Mouse (Mus musculus) forelimb bud, embryonic 11.5 days (tissue): ENCODE data around the gene Hyal2.
"Not testable (repeated sequence)": the region's sequence is repeated elsewhere in the genome, so short reads cannot be mapped to it uniquely, and the experiment has no call there.

Experiments used
- DNase-seq: peaks from one replicate; pipeline ENCODE4 v3.0.0-alpha.2; 2012; ENCODE audit warnings: low read depth, low spot score

Hyal2 gene

DNA sequence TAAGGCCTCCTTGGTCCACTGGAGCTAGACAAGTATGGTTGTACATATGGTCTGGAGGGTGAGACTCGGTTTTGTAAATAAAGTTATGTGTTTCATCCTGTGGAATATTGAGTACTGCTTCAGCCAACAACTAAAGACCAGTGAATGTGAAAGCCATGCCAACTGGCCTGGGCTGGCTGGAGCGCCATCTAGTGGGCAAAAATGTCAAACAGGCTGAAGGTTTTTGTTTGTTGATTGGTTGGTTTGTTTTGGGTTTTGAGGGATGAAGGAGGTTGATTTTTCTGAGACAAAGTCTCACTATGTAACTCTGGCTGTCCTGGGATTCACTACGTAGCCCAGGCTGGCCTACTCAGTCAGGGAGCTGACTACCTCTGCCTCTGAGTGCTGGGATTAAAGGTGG lies 22.1 kb upstream of the Hyal2 start:
- DNase-seq = no peak

DNA sequence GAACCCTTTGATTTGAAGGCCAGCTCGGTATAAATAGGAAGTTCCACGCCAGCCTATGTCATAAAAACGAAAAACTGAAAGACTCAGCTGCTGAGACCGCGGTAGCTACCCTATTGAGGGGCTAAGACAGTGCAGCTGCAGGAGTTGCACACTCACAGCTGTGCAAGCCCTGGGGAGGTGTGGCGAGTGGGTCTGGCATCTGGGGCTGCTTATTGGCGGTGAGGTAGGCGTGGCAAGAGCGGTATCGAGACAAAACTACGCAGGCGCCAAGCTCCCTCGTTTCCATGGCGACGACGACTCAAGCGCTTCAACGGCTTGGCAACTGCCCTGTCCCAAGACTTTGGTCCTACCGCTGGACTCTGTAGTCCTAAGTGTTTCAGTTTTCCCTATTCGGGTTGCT lies 20.7 kb upstream of the Hyal2 start, which contains the start of gene Zmynd10:
Gene Zmynd10, plus strand, starts transcription at position 273 of the 400 bp plus-strand sequence.
- DNase-seq = peak; percentile 93

DNA sequence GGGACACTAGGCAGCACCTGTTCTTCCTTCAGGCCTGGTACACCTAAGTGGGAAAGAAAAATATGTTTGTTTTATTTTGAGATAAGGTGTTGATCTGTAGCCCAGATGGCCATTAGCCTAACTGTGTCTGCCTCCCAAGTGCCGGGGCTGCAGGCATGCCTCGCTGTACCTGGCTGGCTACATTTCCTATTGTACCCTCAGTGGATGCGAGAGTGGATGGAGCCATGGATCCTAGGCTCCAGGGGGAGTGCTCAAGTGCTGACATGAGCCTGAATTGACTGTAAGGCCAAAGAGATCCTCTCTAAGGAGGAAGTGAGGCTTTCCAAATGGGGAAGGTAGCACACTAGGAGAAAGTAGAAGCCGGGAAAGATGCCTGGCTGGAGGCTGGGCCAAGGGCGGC lies 19.8 kb upstream of the Hyal2 start:
- no peak for DNase-seq

DNA sequence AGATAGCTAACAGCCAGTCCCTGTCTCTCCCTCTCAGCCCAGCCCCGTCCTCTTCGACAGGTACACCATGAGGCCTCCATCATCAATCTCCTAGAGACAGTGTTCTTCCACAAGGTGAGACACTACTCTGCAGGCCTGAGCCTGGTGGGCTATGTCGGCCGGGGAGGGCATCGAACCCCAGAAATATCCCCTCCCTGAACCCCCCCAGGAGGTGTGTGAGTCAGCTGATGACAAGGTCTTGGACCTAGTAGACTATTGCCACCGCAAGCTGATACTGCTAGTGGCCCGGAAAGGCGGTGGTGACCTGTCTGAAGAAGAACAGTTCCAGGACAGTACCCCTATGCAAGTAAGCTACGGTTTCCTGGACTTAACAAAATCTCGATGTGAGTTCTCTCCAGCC lies 18.9 kb upstream of the Hyal2 start:
- no peak for DNase-seq

DNA sequence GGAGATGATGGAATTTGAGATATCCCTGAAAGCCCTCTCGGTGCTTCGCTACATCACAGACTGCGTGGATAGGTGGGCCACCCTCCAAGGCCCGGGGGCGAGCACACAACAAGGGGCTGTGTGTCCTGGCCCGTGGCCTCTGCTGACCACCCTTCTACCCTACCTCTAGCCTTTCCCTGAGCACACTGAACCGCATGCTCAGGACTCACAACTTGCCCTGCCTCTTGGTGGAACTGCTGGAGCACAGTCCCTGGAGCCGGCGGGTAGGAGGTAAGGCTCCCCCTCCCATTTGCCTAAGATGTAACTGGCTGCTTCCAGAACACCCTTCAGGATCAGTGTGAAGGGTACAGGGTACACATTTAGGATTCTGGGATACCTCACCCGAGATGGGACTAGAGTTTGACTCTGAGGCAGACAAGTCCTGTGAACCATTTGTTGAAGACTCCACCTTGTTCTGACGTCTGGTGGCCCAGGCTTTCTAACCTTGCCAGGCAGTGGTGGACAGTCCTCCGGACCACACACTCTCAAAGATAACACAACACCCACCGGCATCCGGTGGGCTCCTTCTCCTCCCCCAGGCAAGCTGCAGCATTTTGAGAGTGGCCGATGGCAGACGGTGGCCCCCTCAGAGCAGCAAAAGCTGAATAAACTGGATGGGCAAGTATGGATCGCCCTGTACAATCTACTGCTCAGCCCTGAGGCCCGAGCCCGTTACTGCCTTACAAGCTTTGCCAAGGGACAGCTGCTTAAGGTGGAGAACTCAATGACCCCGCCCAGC lies 18.3 kb upstream of the Hyal2 start:
- DNase-seq = no peak

DNA sequence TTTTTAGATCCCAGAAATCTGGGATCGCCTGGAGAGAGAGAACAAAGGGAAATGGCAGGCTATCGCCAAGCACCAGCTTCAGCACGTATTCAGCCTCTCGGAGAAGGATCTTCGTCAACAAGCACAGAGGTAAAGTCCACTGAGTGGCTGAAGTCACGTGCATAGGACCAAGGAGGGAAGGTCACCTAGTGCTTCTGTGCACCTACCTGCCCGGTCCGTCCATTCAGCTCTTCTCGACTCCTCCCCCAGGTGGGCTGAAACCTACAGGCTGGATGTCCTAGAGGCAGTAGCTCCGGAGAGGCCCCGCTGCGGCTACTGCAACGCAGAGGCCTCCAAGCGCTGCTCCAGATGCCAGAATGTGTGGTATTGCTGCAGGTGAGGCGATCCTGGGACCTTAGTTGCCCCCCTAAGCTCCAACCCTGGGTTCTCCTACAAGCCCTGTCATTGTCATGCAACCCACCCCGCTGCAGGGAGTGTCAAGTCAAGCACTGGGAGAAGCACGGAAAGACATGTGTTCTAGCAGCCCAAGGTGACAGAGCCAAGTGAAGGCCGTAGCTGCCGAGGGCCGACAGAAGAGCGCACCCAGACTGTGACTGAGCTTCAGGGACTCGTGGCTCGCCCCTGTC lies 17.1 kb upstream of the Hyal2 start:
- no peak for DNase-seq

DNA sequence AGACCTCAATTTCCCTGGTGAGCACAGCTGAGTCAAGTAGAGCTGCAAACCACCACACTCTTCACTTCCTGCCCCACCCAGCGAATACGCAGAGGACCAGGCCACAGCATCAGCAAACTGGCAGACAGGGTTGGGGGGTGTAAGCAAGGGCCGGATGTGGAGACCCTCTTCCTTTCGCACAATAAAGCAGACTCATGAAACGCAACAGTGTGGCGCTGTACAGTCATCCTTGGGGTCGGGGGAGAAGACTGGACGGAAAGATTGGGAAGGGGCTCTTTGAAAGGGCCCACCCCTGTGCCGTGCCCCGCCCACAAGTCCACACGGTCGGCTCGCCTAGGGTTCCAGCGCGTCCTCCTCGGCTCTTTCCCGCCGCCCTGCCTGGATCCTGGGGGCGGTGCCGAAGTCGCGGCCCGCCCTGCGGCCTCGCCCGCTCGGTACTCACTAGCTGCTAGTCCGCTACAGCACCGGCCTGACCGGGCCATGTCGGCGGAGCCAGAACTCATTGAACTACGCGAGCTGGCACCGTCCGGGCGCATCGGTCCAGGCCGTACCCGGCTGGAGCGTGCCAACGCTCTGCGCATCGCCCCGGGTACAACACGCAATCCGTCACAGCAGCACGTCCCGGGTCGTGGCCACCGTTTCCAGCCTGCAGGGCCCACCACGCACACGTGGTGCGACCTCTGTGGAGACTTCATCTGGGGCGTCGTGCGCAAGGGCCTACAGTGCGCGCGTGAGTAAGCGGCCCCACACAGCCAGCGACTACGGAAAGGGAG lies 16.4 kb upstream of the Hyal2 start, which contains the start of gene Rassf1:
Gene Rassf1, plus strand, starts transcription at position 439 of the 773 bp plus-strand sequence.
- peak; percentile 66 for DNase-seq

DNA sequence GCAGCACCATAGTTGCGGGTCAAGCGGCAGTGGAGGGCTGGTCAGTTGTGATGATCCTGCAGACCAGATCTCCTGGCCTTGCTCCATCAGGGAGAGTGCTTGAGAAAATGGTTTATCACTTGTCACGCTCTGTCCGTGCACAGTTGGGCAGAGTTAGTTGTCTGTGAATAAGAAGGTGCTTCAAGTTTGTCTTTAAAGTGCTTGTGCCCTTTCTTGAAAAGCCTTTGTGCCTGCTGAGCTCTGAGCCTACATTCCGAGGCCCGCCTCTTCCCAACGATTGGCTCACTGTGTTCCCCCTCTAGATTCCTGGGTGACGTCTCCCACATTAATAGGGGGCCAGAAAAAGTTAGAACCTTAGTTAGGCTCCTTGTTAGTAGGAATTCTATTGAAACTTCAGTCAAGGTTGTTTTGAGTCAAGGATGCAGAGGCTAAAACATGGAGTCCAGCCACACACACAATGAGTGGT lies 15.8 kb upstream of the Hyal2 start:
- DNase-seq = no peak

DNA sequence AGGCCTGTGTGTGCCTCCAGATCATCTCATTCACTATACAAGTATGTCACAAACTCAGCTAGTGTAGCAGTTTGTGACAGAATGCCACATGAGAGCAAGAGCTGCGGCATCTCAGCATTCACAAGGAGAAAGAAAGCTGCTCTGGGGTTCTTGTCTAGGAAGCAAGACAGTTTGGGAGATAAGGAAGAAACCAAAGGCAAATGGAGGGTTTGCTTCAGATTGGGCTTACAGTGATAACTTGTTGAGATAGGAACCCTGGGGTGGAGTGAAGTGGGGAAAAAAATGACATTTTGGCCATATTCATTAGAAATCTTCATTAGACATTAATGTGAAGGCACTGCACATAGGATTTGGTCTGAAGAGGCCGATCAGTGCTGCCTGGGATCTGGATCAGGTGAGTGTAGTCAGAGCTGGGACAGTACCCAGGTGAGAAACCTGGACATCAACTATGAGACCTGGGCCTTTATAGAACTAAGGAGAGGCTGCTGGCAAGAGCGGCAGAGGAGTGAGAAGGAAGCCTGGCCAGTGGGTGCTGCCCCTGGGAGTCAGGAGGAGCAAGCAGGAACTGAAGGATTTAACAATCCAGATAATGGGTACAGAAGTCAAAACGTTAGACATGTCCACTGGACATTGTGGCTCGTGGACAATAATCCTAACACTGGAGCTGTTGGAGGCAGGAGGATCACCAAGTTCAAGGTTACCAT lies 14.9 kb upstream of the Hyal2 start:
- DNase-seq = no peak

DNA sequence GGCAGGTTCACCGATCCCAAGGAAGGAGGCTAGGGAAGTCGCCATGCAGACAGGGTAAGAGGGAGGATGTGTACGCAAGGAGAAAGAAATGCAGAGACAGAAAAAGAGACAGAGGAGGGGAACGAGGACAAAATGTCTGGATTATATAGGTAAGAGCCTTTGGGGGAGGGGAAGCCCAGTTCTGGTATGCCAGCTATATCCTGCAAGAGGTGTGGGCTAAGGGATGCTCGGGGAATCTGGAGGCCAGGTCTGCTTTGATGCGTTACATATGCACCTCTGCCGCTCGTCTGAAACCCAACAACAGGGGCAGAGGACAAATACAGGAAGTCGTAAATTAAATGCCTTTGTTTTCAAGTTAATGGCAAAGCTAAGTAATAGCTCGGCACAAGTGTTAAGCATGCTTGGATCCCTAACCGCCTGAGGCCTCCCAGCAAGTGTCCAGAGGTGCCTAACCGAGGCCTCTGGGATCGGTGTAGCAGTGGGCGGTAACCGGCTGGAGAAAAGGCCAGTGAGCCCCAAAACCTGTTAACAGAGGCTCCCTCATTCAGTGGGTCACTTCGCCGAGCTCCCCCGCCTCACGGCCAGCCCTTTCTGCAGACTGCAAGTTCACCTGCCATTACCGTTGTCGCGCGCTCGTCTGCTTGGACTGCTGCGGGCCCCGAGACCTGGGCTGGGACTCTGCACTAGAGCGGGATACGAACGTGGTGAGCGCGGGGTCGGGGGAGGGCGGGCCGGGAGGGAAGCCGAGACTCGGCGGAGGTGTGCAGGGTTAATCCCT lies 14.0 kb upstream of the Hyal2 start:
- DNase-seq = peak; percentile 48

DNA sequence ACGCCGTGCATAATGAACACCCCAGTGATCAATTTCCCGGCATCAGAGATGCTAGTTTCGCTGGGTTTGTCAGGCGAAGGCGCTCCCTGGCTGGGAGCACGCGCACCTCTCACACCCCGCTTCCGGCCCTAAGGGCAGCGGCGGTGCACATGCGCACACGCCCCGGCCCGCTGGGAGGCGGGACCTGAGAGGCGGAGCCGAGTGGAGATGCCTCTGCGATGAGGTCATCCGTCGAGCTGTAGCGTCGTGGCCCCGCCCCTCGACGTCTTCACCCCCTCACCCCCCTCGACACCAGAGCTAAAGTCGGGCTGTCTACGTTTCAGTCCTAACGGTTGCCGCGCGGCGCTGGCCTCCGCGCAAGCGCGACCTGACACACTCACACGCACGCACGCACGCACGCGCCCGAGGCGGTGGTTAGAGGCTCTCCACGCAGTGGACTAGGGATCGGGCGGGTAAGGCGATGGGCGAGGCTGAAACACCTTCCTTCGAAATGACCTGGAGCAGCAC lies 13.4 kb upstream of the Hyal2 start:
- peak; percentile 99 for DNase-seq

DNA sequence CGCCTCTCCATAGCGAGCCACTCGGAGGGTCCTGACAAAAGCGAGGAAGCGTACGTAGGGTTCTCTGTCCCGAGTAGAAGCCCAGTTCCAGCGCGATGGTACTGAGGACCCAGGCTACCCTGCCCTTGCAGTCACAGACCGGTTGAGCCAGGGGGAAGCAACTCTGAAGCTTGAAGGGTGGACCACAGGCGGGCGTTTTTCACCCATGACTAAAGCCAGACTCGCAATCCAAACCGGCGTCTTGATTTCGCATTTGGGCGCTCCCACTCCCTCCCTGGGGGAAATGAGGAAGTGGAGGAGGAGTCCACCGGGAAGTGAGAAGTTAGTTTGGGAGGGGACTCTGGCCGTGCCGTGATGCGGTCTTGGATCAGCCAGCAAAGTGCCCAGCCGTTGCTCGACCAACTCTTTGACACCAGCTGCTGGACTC lies 12.7 kb upstream of the Hyal2 start:
- DNase-seq = no peak

DNA sequence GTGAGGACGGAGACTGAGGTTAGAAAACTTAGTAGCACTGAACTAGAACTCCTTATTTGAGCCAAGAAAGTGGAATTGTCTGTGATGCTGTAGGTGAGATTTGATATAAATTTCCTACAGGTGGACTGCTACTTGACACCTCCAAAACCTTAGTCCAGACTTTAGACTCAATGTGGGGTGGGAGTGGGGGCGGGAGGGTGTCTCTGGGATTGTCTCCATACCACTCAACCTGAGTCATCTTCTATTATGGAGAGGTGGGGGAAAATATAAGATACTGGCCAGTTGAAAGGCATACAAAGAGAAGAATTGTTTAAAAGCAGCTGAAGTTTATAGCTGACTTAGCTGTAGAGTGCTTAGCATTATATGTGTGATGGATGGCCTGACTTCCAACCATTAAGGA lies 12.0 kb upstream of the Hyal2 start:
- no peak for DNase-seq

DNA sequence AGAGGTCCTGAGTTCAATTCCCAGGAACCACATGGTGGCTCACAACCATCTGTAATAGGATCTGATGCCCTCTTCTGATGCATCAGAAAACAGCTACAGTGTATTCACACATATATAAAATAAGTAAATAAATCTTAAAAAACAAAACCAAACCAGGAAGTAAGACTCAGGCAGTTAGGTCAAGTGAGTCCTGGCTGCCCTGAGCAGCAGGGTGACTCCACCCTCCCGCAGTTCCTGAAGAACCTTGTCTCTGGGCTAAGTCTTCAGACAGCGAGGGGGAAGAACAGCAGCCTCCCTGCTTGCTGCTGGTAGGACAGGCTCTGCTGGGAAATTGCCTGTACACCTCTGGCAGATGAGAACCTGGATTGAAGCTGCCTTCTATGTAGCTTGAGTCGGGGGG lies 11.4 kb upstream of the Hyal2 start:
- DNase-seq = no peak

DNA sequence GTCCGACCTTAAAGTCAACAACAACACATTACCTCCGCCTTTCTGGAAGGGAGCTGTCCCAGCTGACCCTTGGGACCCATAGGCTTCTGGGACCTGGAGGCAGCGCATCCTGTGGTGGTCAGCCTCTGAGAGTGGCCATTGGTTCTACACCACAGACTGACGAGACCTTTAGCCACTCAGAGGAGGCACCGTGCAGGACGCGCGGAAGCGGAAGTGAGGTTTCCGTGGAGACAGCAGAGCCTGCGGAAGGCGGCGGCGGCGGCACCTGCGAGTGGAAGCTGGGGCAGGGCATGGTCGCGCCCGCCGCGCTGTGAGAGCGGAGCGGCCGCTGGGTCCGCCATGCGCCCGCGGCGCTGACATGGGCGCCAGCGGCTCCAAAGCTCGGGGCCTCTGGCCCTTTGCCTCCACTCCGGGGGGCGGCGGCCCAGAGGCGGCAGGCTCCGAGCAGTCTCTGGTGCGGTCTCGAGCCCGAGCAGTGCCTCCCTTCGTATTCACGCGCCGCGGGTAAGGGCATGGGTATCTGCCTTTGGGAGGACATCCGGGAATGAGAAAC lies 4.6 kb upstream of the Hyal2 start, which contains the start of gene Tusc2:
Gene Tusc2, plus strand, starts transcription at position 227 of the 553 bp plus-strand sequence.
- DNase-seq = peak; percentile 93

DNA sequence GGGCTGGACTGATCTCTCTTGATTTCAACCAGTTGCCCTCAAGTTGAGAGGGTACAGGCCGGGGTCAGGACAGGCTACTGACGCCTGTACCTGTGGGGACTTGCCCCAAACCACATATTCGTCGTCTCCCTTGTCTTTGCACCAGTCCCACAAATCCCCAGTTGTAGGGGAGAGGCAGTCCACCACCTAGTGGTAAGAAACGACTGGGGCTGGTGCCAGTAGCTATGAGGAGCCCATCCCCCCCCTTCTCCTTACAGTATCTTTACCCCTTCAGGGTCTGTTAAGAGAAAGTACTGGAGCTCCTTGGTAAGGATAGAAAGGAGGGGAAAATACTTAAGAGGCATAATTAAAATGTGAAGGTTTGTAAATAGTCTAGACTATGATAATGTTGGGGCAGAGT lies 2.2 kb upstream of the Hyal2 start:
- not testable (repeated sequence) for DNase-seq

DNA sequence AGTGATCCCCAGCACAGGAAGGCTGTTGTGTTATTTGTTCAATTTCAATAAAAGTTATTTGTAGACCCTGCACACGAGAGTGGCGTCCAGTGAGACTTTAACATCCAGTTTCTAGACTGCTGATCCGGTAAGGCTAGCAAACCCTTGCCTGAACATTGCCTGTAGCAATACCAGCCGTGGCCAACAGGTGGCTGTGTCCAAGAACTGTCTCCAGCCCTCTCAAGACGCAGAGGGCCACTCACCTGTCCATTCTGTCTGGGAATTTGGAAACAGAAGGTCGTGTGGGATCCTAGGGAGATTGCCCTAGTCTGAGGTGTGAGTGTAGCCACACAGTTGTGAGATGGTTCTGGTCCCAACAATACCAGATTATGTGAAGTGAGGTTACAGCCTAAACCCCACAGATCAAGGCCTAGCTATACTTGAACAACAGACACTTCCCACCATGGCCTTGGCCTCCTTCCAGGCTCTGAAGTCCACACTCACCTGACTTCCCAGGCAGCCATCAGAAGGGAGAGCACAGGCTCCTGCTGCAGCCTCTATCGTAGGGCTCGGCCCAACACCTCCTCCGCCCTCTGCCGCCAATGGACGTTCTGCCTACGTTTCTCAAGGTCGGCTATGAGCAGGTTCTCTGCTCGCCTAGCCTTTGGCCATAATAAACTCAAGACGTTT lies 1.6 kb upstream of the Hyal2 start:
- DNase-seq = peak; percentile 75

DNA sequence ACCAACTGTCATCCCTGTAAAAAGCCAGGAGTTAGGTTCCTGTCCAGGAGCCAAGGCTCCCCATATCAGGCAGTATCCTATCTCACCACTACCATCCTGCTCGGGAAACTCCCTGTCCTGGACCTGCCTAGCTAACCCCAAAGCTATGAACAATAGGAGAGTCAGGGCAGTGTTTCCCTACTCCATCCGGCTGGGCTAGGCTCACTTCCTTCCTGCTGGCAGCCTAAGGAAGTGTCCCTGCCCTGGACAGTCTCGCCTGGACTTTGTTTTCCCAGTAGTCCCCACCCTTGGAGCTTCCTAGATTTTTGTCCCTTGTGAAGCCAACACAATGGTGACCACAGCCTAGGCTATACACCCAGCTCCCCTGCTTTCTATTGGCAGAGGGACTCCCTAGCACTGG lies 890 bp upstream of the Hyal2 start:
- no peak for DNase-seq
